Mouse (Mus musculus) lung, adult 2 months (tissue): ENCODE measurements around the gene Odf4. TPM values are rescaled to one million over a fixed set of nuclear protein-coding genes. Genes with fewer than 3 reads are reported as not detected.
A peak's percentile ranks its signal among the peaks of the same experiment; 100 is the strongest.
"Not testable (repeated sequence)": the region's sequence is repeated elsewhere in the genome, so short reads cannot be mapped to it uniquely, and the experiment has no call there.

Source experiments
- DNase-seq: peaks from one replicate; pipeline ENCODE4 v3.0.0; 2022
- H3K4me1 ChIP-seq: fragments of 200-500 bp; 2 replicates; pipeline ENCODE4 v1.6.1; 2011; ENCODE audit warnings: low read length; ENCODE audit not compliant: control insufficient read depth, insufficient read depth
- H3K4me3 ChIP-seq: fragments of 200-500 bp; replicated peaks from 2 replicates; pipeline ENCODE3; 2011; ENCODE audit warnings: low read depth, mild to moderate bottlenecking, control low read depth, low read length; ENCODE audit errors: extremely low read depth
- CTCF ChIP-seq: fragments of 200-500 bp; IDR thresholded peaks from 2 replicates; pipeline ENCODE4 v1.5.1; 2011; ENCODE audit warnings: mild to moderate bottlenecking, low read length, control low read depth; ENCODE audit not compliant: insufficient read depth
- POLR2A ChIP-seq: fragments of 200-500 bp; IDR thresholded peaks from 2 replicates; pipeline ENCODE4 v1.6.1; 2011; ENCODE audit warnings: low read depth, mild to moderate bottlenecking, control low read depth, low read length, borderline replicate concordance; ENCODE audit errors: extremely low read depth
- WGBS: fragments of 180-500 bp; shearing (Covaris S2); methylation state at CpG from one replicate; pipeline ENCODE4 v1.1.7; 2018; 5-methylcytosine and 5-hydroxymethylcytosine counted together
- polyA plus RNA-seq: library from polyadenylated mRNA; depleted of rRNA; stranded (reverse); fragments of >200 nt; gene quantifications from 2 replicates; pipeline ENCODE4 v1.2.3, GENCODE M21; 2012

The Odf4 gene
- polyA plus RNA-seq, 1 experiment = 0.25 TPM

GRCm38 (mm10) chr11:68965050-68965449 lies 38.2 kb upstream of the Odf4 start:
- no peak for DNase-seq
- TF ChIP-seq CTCF = no peak
- no peak for TF ChIP-seq POLR2A
- H3K4me1 ChIP-seq = peaks cover 7% of the 10 kb centered on the region
- no peak overlapping the region for H3K4me3 ChIP-seq

GRCm38 (mm10) chr11:68963405-68963804 lies 36.5 kb upstream of the Odf4 start:
- H3K4me3 ChIP-seq = no peak overlapping the region
- H3K4me1 ChIP-seq = no peaks in the 10 kb centered on the region
- WGBS = 67% methylated on average over 2 of the region's 2 CpGs
- TF ChIP-seq POLR2A (no peak), CTCF (no peak)
- DNase-seq = no peak

- WGBS = 22% methylated on average over 11 of the region's 11 CpGs
- not testable (repeated sequence) for H3K4me1 ChIP-seq, H3K4me3 ChIP-seq, DNase-seq
These were observed 35.3 kb upstream of the Odf4 start for GRCm38 (mm10) chr11:68962159-68962558.

- TF ChIP-seq POLR2A (no peak), CTCF (no peak)
- H3K4me3 ChIP-seq = no peak overlapping the region
- WGBS = 37% methylated on average over 3 of the region's 3 CpGs
- DNase-seq = no peak
- no peaks in the 10 kb centered on the region for H3K4me1 ChIP-seq
These were observed 34.7 kb upstream of the Odf4 start for GRCm38 (mm10) chr11:68961596-68961995.

GRCm38 (mm10) chr11:68957971-68958370 lies 31.1 kb upstream of the Odf4 start:
- Histone ChIP-seq H3K4me1 (no peaks in the 10 kb centered on the region), H3K4me3 (no peak overlapping the region)
- 96% methylated on average over 1 of the region's 1 CpGs for WGBS
- DNase-seq = no peak
- TF ChIP-seq POLR2A (no peak), CTCF (no peak)

GRCm38 (mm10) chr11:68957308-68957707 lies 30.4 kb upstream of the Odf4 start, which contains the start of gene Arhgef15:
Gene Arhgef15, minus strand, starts transcription at chr11:68957480.
- H3K4me3 ChIP-seq = peak within 1 kb of the TSS; percentile 87
- no peaks in the 10 kb centered on the region for H3K4me1 ChIP-seq
- no peak for DNase-seq
- WGBS = 43% methylated on average over 8 of the region's 8 CpGs
- no peak for TF ChIP-seq CTCF
- TF ChIP-seq POLR2A = peak; percentile 58; the same call in 1 of the 2 replicates

GRCm38 (mm10) chr11:68956697-68957096 lies 29.8 kb upstream of the Odf4 start:
- TF ChIP-seq CTCF (no peak), POLR2A (peak; percentile 72; the same call in 1 of the 2 replicates)
- 29% methylated on average over 13 of the region's 13 CpGs for WGBS
- DNase-seq = no peak
- Histone ChIP-seq H3K4me1 (no peaks in the 10 kb centered on the region; the same call in 1 of the 2 replicates), H3K4me3 (peak overlapping the region; percentile 87)

- Histone ChIP-seq H3K4me1 (no peaks in the 10 kb centered on the region; the same call in 1 of the 2 replicates), H3K4me3 (peak overlapping the region; percentile 87)
- 23% methylated on average over 3 of the region's 3 CpGs for WGBS
- no peak for TF ChIP-seq CTCF
- no peak for TF ChIP-seq POLR2A
- DNase-seq = no peak
These were observed 29.2 kb upstream of the Odf4 start for GRCm38 (mm10) chr11:68956107-68956506.

- 44% methylated on average over 5 of the region's 5 CpGs for WGBS
- DNase-seq = no peak
- Histone ChIP-seq H3K4me3 (peak overlapping the region; percentile 50), H3K4me1 (no peaks in the 10 kb centered on the region; the same call in 1 of the 2 replicates)
- TF ChIP-seq POLR2A = no peak
These were observed 28.6 kb upstream of the Odf4 start for GRCm38 (mm10) chr11:68955473-68955872.

GRCm38 (mm10) chr11:68954408-68954807 lies 27.5 kb upstream of the Odf4 start:
- no peaks in the 10 kb centered on the region; the same call in 1 of the 2 replicates for H3K4me1 ChIP-seq
- 2% methylated on average over 17 of the region's 17 CpGs for WGBS
- no peak for DNase-seq
- H3K4me3 ChIP-seq = peak overlapping the region; percentile 17
- no peak for TF ChIP-seq POLR2A
- no peak for TF ChIP-seq CTCF

GRCm38 (mm10) chr11:68953903-68954302 lies 27.0 kb upstream of the Odf4 start:
- peak overlapping the region; percentile 29 for H3K4me3 ChIP-seq
- TF ChIP-seq CTCF (no peak), POLR2A (no peak)
- no peaks in the 10 kb centered on the region; the same call in 1 of the 2 replicates for H3K4me1 ChIP-seq
- 19% methylated on average over 13 of the region's 13 CpGs for WGBS
- DNase-seq = no peak
